Mouse (Mus musculus) liver, adult 2 months (tissue): ENCODE data around the gene Igdcc4.

Source experiments
- CTCF ChIP-seq: fragments of 200-500 bp; IDR thresholded peaks from 2 replicates; pipeline ENCODE4 v1.5.1; 2011; ENCODE audit warnings: low read depth, low read length, control low read depth
- POLR2A ChIP-seq: fragments of 200-500 bp; IDR thresholded peaks from 2 replicates; pipeline ENCODE4 v1.6.1; 2011; ENCODE audit warnings: low read length, control low read depth; ENCODE audit not compliant: insufficient read depth; ENCODE audit errors: extremely low read depth

DNA sequence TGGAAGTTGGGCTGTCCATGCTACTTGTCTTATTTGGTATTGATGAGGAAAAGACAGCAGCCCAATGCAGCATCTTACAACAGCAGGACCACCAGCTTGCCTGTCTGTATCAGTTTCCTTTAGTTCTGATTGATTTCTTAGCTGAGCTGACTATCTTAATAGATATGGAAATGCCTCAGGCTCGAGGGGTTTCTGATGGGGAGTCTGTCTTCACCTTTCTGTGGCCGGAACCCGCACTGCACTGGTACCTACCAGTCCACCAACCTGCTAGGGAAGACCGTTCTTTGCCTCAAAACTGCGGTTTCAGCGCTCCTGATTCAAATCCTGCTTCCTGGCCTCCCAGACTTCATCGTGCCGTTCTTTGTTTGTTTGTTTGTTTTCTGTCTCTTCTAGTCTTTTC lies 60.6 kb downstream of the Igdcc4 start:
- no peak for TF ChIP-seq POLR2A
- no peak for TF ChIP-seq CTCF
